ENCODE assay signal across 8 mouse cellular contexts in the genomic region with DNA sequence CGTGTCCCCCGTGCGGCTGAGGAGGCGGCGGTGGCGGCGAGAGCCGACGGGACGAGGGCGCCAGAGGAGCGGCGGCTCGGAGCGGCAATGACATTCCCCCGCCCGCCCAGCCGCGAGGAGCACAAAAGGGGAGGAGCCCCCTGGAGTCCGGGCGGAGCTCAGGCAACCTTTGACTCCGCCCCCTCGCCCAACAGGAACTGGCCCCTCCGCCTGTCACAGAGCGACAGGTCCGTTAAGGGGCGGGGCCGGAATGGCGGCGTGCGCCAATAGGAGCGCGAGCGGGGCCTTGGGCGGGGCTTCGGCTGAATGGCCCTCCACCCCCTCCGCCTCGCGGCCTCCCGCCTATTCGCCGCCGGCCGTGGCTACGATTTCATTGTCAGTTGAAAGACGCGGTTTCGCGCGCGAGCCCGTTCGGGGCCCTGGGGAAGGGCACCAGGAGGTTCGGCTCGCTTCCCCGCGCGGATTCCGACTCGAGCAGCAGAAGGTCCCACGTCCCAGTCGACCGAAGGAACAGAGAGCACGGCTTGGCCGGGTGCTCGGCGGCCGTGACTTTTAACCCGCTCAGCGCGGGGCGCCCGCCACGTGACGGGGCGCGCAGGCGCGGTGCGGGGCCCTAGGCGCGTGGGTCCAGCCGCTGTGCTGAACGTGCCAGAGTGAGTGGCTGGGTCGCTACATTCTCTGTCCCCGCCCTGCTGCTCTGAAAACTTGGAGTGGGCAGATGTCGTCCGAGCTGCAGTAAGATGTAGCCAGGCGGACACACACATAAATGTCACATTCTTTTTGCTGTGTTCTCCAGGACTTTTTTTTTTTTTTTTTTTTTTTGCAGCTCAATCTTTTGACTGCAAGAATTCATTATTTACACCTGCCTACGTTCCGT. TPM values are rescaled to one million over a fixed set of nuclear protein-coding genes. Genes with fewer than 3 reads are reported as not detected.
DNase-seq lines count a peak whose midpoint lies in the region; ATAC-seq and TF ChIP-seq lines count a peak whose summit lies in the region.

A gene (minus strand): TSS at position 76 of the 877 bp plus-strand sequence.

- peaks cover 5% of the 10 kb centered on the region for H3K4me1 ChIP-seq in cortical plate, adult 2 months (ENCODE audit: control insufficient read depth, insufficient read depth, low read length)
- H3K4me1 ChIP-seq in megakaryocyte, embryonic 14.5 days, result peaks cover 50% of the 10 kb centered on the region

- H3K27me3 ChIP-seq in megakaryocyte, embryonic 14.5 days (replicated peaks), result no peaks in the 10 kb centered on the region

- no peak for TF ChIP-seq CTCF in cortical plate, adult 2 months (IDR thresholded peaks at IDR 0.05; ENCODE audit: extremely low read depth, insufficient read depth, low read length)

- ATAC-seq in activated CD4-positive, CD25-positive, alpha-beta regulatory T cell, adult 4 months, result peak; percentile 85

- peak; percentile 99 for DNase-seq in gastrocnemius, adult 8-10 months (ENCODE audit: low spot score in 2 of 2)
- DNase-seq in hindlimb bud, embryonic 11.5 days (ENCODE audit: extremely low spot score, low read depth, low spot score), result peak; percentile 88
- DNase-seq in left cerebral cortex, adult 8-10 months (ENCODE audit: low spot score in 2 of 2), result peak; percentile 96 to 99
- DNase-seq in right cerebral cortex, postnatal 10 days (ENCODE audit: low spot score in 2 of 2), result peak; percentile 100
- DNase-seq in urinary bladder, postnatal 25 days (ENCODE audit: low spot score), result peak; percentile 100

- H3K9me3 ChIP-seq in megakaryocyte, embryonic 14.5 days, result no peaks in the 10 kb centered on the region

- H3K27ac ChIP-seq in cortical plate, adult 2 months (ENCODE audit: insufficient read depth, low read length), result peak within 1 kb of the TSS; percentile 99

- peak within 1 kb of the TSS; percentile 79 for H3K4me3 ChIP-seq in cortical plate, adult 2 months (ENCODE audit: insufficient read depth, low read length)
- peak within 1 kb of the TSS; percentile 99 for H3K4me3 ChIP-seq in megakaryocyte, embryonic 14.5 days (replicated peaks)

- peak; percentile 60; the same call in 1 of the 2 replicates for TF ChIP-seq POLR2A in cortical plate, adult 2 months (IDR thresholded peaks at IDR 0.05; ENCODE audit: extremely low read depth, insufficient read depth, low read length)

- H3K36me3 ChIP-seq in megakaryocyte, embryonic 14.5 days (replicated peaks; ENCODE audit: low read length), result no peaks in the 10 kb centered on the region

RNA-seq across cellular contexts. Expression of the gene that starts here (rescaled TPM):
- 10 to 100 TPM; 19.5 to 28.9 TPM for polyA plus RNA-seq in activated CD4-positive, CD25-positive, alpha-beta regulatory T cell, adult 4 months (2017; shearing (Covaris generic))
- polyA plus RNA-seq in cortical plate, adult 2 months (2012; rRNA removed), result 47.0 and 48.3 TPM in 2 replicates
- total RNA-seq in gastrocnemius, adult 8-10 months (2022), result 10 to 100 TPM; 73.5 to 85.0 (median 80.5) TPM
- 10 to 100 TPM; 73.3 to 82.4 (median 75.2) TPM for total RNA-seq in left cerebral cortex, adult 8-10 months (2022)
- 14.7 and 37.2 TPM in 2 replicates for polyA plus RNA-seq in megakaryocyte, embryonic 14.5 days (2012; ENCODE audit: insufficient read depth, low replicate concordance)

Comparison
In these comparisons a context has a peak if more than half of its experiments do, and no peak if none do; other contexts are left out.
1. Peak in every context shown above with its lines: DNase-seq, ATAC-seq, H3K4me3 ChIP-seq and H3K27ac ChIP-seq.